In the genomic region with DNA sequence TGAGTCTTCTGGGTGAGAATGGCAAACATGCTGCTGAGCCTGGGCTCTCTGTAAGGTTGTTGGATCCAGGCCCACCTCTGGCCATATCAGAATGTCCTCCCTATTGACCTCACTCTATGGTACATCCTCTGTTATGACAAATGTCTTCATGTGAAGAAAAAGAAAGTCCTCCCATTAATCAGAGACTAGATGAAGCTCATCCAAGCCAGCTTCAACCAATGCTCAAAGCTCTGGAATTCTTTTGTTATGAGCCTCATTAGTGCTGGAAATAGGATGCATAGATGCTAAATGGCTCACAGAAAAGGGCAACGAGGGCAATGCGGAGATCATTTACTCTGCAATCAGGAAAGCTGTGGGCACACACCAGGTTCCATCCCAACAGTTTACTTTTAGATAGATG, we compare ENCODE assay signal across 21 mouse cellular contexts.
DNase-seq lines count a peak whose midpoint lies in the region; ATAC-seq lines count a peak whose summit lies in the region.
"Had no signal": no experiment of that assay in that cellular context is flagged by ENCODE, and none has a peak within 500 bp of the region (broad histone marks: within the 10 kb centered on the region; RNA-seq: fewer than 3 reads in every experiment).

No protein-coding gene starts in this region.

- 89% methylated on average over 2 of the region's 2 CpGs for WGBS in midbrain, embryonic 11.5 days
- WGBS in midbrain, embryonic 10.5 days = 89% methylated on average over 2 of the region's 2 CpGs

- ATAC-seq in midbrain, embryonic 11.5 days (ENCODE audit: low FRiP score) = no peak
- ATAC-seq: activated CD4-positive, CD25-positive, alpha-beta regulatory T cell, adult 4 months; forebrain, embryonic 14.5 days; forebrain, embryonic 16.5 days; Patski had no signal

- no peaks in the 10 kb centered on the region for H3K27me3 ChIP-seq in midbrain, embryonic 11.5 days (ENCODE audit: control insufficient read depth, insufficient read depth, low read length)
- H3K27me3 ChIP-seq in midbrain, embryonic 10.5 days (ENCODE audit: low read depth, poor library complexity, severe bottlenecking) = no peaks in the 10 kb centered on the region
- H3K27me3 ChIP-seq: embryonic facial prominence, embryonic 13.5 days; embryonic facial prominence, embryonic 15.5 days; forebrain, embryonic 12.5 days; Patski had no signal

- H3K4me2 ChIP-seq in midbrain, embryonic 11.5 days = no peak overlapping the region
- H3K4me2 ChIP-seq: embryonic facial prominence, embryonic 13.5 days; embryonic facial prominence, embryonic 15.5 days; forebrain, embryonic 12.5 days had no signal

- peak; percentile 12 for DNase-seq in midbrain, embryonic 11.5 days (ENCODE audit: low spot score, missing footprints)
- no peak for DNase-seq in midbrain, embryonic 10.5 days (ENCODE audit: low spot score)
- peak; percentile 88 for DNase-seq in Muller cell, postnatal 12 days (ENCODE audit: inconsistent ontology term)
- peak; percentile 35 for DNase-seq in retina, embryonic 14.5 days (ENCODE audit: low spot score)
- no peak for DNase-seq in kidney, postnatal 4 days
- no peak for DNase-seq in thymus, postnatal 10 days (ENCODE audit: low spot score in 2 of 2)
- DNase-seq: cerebellum, adult 11-12 months; cerebellum, adult 8-10 months; cerebellum, adult 9-11 months; cerebellum, postnatal 14 days; cerebellum, postnatal 36 days; embryo, embryonic 11 days had no signal

- no peaks in the 10 kb centered on the region for H3K9me3 ChIP-seq in midbrain, embryonic 11.5 days (ENCODE audit: control insufficient read depth, low read length)
- no peaks in the 10 kb centered on the region for H3K9me3 ChIP-seq in midbrain, embryonic 10.5 days (replicated peaks)
- H3K9me3 ChIP-seq: embryonic facial prominence, embryonic 13.5 days; embryonic facial prominence, embryonic 15.5 days; forebrain, embryonic 10.5 days; forebrain, embryonic 12.5 days had no signal

- H3K27ac ChIP-seq in midbrain, embryonic 11.5 days (ENCODE audit: low read depth, low read length) = no peak overlapping the region
- H3K27ac ChIP-seq in midbrain, embryonic 10.5 days (replicated peaks) = no peak overlapping the region
- H3K27ac ChIP-seq: embryonic facial prominence, embryonic 13.5 days; embryonic facial prominence, embryonic 15.5 days; forebrain, embryonic 10.5 days; forebrain, embryonic 12.5 days had no signal

- no peaks in the 10 kb centered on the region for H3K36me3 ChIP-seq in midbrain, embryonic 11.5 days (ENCODE audit: control insufficient read depth, insufficient read depth, low read length)
- no peaks in the 10 kb centered on the region for H3K36me3 ChIP-seq in midbrain, embryonic 10.5 days
- H3K36me3 ChIP-seq: embryonic facial prominence, embryonic 13.5 days; embryonic facial prominence, embryonic 15.5 days; forebrain, embryonic 10.5 days; forebrain, embryonic 12.5 days had no signal

- no peaks in the 10 kb centered on the region for H3K4me1 ChIP-seq in midbrain, embryonic 11.5 days (ENCODE audit: control insufficient read depth, insufficient read depth, low read length)
- H3K4me1 ChIP-seq in midbrain, embryonic 10.5 days = no peaks in the 10 kb centered on the region
- H3K4me1 ChIP-seq: embryonic facial prominence, embryonic 13.5 days; embryonic facial prominence, embryonic 15.5 days; forebrain, embryonic 10.5 days; forebrain, embryonic 12.5 days had no signal

- H3K4me3 ChIP-seq in midbrain, embryonic 11.5 days (ENCODE audit: low read depth, low read length) = no peak overlapping the region
- no peak overlapping the region for H3K4me3 ChIP-seq in midbrain, embryonic 10.5 days
- H3K4me3 ChIP-seq: embryonic facial prominence, embryonic 13.5 days; embryonic facial prominence, embryonic 15.5 days; erythroblast, embryonic 14.5 days; forebrain, embryonic 10.5 days; forebrain, embryonic 12.5 days had no signal

- no peak overlapping the region for H3K9ac ChIP-seq in midbrain, embryonic 11.5 days (ENCODE audit: low read length)
- H3K9ac ChIP-seq: embryonic facial prominence, embryonic 13.5 days; embryonic facial prominence, embryonic 15.5 days; forebrain, embryonic 12.5 days had no signal

Comparison
In these comparisons a context has a peak if more than half of its experiments do, and no peak if none do; other contexts are left out.
1. DNase-seq: peak in midbrain, embryonic 11.5 days (single experiment), Muller cell, postnatal 12 days (single experiment) and retina, embryonic 14.5 days (single experiment); none in midbrain, embryonic 10.5 days (single experiment), kidney, postnatal 4 days (0 of 2) and thymus, postnatal 10 days (0 of 2).